ENCODE assay signal across 9 mouse cellular contexts in genomic region chr6:52663021-52663420, GRCm38 (mm10). TPM values are rescaled to one million over a fixed set of nuclear protein-coding genes. Genes with fewer than 3 reads are reported as not detected.
DNase-seq lines count a peak whose midpoint lies in the region; ATAC-seq and TF ChIP-seq lines count a peak whose summit lies in the region.
"Had no signal": no experiment of that assay in that cellular context is flagged by ENCODE, and none has a peak within 500 bp of the region (broad histone marks: within the 10 kb centered on the region; RNA-seq: fewer than 3 reads in every experiment).

No protein-coding gene starts in this region.

- H3K9ac ChIP-seq in kidney, embryonic 14.5 days (ENCODE audit: low read depth, low read length) = no peak overlapping the region
- no peak overlapping the region for H3K9ac ChIP-seq in intestine, postnatal 0 days (ENCODE audit: low read depth, low read length)
- H3K9ac ChIP-seq: liver, embryonic 13.5 days had no signal

- DNase-seq in kidney, adult 11 months = peak; percentile 20
- no peak for DNase-seq in Patski (ENCODE audit: low read depth, low spot score)
- no peak for DNase-seq in layer of hippocampus, adult 18-20 months (ENCODE audit: low spot score in 2 of 2)
- DNase-seq in yolk sac, embryonic 10.5 days (ENCODE audit: low spot score) = no peak
- DNase-seq in cerebellum, postnatal 4 days (ENCODE audit: low spot score in 2 of 2) = no peak
- DNase-seq: liver, embryonic 13.5 days had no signal

- no peak for TF ChIP-seq POLR2A in small intestine, adult 2 months (IDR thresholded peaks at IDR 0.05; ENCODE audit: low read depth, low read length)

- H3K27me3 ChIP-seq in kidney, embryonic 14.5 days (ENCODE audit: control insufficient read depth, insufficient read depth, low read length) = no peaks in the 10 kb centered on the region
- H3K27me3 ChIP-seq in Patski = no peaks in the 10 kb centered on the region
- no peaks in the 10 kb centered on the region for H3K27me3 ChIP-seq in intestine, postnatal 0 days (replicated peaks; ENCODE audit: control insufficient read depth, insufficient read depth, low read length)
- no peaks in the 10 kb centered on the region for H3K27me3 ChIP-seq in small intestine, adult 2 months (ENCODE audit: control insufficient read depth, insufficient read depth, low read length)
- H3K27me3 ChIP-seq: liver, embryonic 13.5 days had no signal

- 46% methylated on average over 5 of the region's 5 CpGs for WGBS in kidney, embryonic 14.5 days
- 28% methylated on average over 5 of the region's 5 CpGs for WGBS in intestine, postnatal 0 days
- WGBS in small intestine, adult 2 months = 27% methylated on average over 5 of the region's 5 CpGs

- H3K9me3 ChIP-seq in kidney, embryonic 14.5 days (ENCODE audit: control insufficient read depth, low read length) = no peaks in the 10 kb centered on the region
- H3K9me3 ChIP-seq in intestine, postnatal 0 days (ENCODE audit: control insufficient read depth) = no peaks in the 10 kb centered on the region
- H3K9me3 ChIP-seq: liver, embryonic 13.5 days had no signal

- no peak for ATAC-seq in kidney, embryonic 14.5 days (ENCODE audit: low FRiP score, low TSS enrichment)
- no peak for ATAC-seq in Patski
- ATAC-seq in intestine, postnatal 0 days = no peak

- CTCF ChIA-PET in Patski (lab: Charles Lee) = interaction anchor here (0.7 to 3.0 kb wide), 11 partner anchors 9 to 259 kb away, joined by 3 to 27 read pairs (median 4); no protein-coding TSS in a partner anchor

- no peak overlapping the region for H3K27ac ChIP-seq in kidney, embryonic 14.5 days (ENCODE audit: low read depth, low read length)
- H3K27ac ChIP-seq in intestine, postnatal 0 days (ENCODE audit: low read depth, low read length) = no peak overlapping the region
- H3K27ac ChIP-seq in small intestine, adult 2 months (ENCODE audit: insufficient read depth, low read depth, low read length) = no peak overlapping the region
- H3K27ac ChIP-seq: liver, embryonic 13.5 days had no signal

- H3K4me2 ChIP-seq in kidney, embryonic 14.5 days (replicated peaks; ENCODE audit: low read depth, low read length) = no peak overlapping the region
- no peak overlapping the region for H3K4me2 ChIP-seq in intestine, postnatal 0 days (replicated peaks; ENCODE audit: low read depth)
- H3K4me2 ChIP-seq: liver, embryonic 13.5 days had no signal

- no peak overlapping the region for H3K4me3 ChIP-seq in kidney, embryonic 14.5 days (ENCODE audit: low read length)
- no peak overlapping the region for H3K4me3 ChIP-seq in intestine, postnatal 0 days (ENCODE audit: low read depth, low read length)
- H3K4me3 ChIP-seq in small intestine, adult 2 months (ENCODE audit: low read depth, low read length) = no peak overlapping the region
- H3K4me3 ChIP-seq: liver, embryonic 13.5 days had no signal

- H3K36me3 ChIP-seq in kidney, embryonic 14.5 days (ENCODE audit: control insufficient read depth, insufficient read depth, low read length) = no peaks in the 10 kb centered on the region
- H3K36me3 ChIP-seq in intestine, postnatal 0 days (ENCODE audit: control insufficient read depth, insufficient read depth) = no peaks in the 10 kb centered on the region
- no peaks in the 10 kb centered on the region for H3K36me3 ChIP-seq in small intestine, adult 2 months (ENCODE audit: control insufficient read depth, insufficient read depth, low read length)
- H3K36me3 ChIP-seq: liver, embryonic 13.5 days had no signal

- in situ Hi-C loops in Patski (cut with MboI; ENCODE audit: low pct_unique_long_range_greater_than_20kb) = loop anchor here (5.0 kb wide), 1 partner anchor 254 kb away; no protein-coding TSS in a partner anchor

- POLR2A ChIA-PET in Patski (lab: Charles Lee) = interaction anchor here (1.4 kb wide), 1 partner anchor 60 kb away, joined by 4 read pairs; no protein-coding TSS in a partner anchor

- peak; percentile 76 for TF ChIP-seq CTCF in Patski (IDR thresholded peaks at IDR 0.05)
- peak; percentile 82 for TF ChIP-seq CTCF in intestine, postnatal 0 days (IDR thresholded peaks at IDR 0.05; ENCODE audit: low read depth)
- TF ChIP-seq CTCF in small intestine, adult 2 months (IDR thresholded peaks at IDR 0.05; ENCODE audit: extremely low read depth, insufficient read length, insufficient replicate concordance, low read depth, low read length) = peak; percentile 61; the same call in 1 of the 2 replicates

- H3K4me1 ChIP-seq in kidney, embryonic 14.5 days (ENCODE audit: control insufficient read depth, insufficient read depth, low read length) = no peaks in the 10 kb centered on the region
- H3K4me1 ChIP-seq in intestine, postnatal 0 days (replicated peaks; ENCODE audit: control insufficient read depth, insufficient read depth, low read length) = no peaks in the 10 kb centered on the region
- no peaks in the 10 kb centered on the region for H3K4me1 ChIP-seq in small intestine, adult 2 months (ENCODE audit: control insufficient read depth, insufficient read depth, insufficient read length, low read length)
- H3K4me1 ChIP-seq: liver, embryonic 13.5 days had no signal

RNA-seq across cellular contexts. Expression of gene Hibadh, which starts 22.8 kb away (rescaled TPM):
- polyA plus RNA-seq in kidney, embryonic 14.5 days (2014; fragmentation: Nextera tagmentation; extraction: Ambion mirVana) = 69.5 and 95.1 TPM in 2 replicates
- polyA plus RNA-seq in Patski (2021) = 136 TPM
- polyA plus RNA-seq in intestine, postnatal 0 days (2015; fragmentation: Nextera tagmentation; extraction: Ambion mirVana) = 52.4 and 55.5 TPM in 2 replicates
- 6.3 and 9.9 TPM in 2 replicates for polyA plus RNA-seq in small intestine, adult 2 months (2012; rRNA removed)
- total RNA-seq in layer of hippocampus, adult 18-20 months (2021) = 10 to 100 TPM; 44.1 to 50.1 TPM

RNA-seq across cellular contexts. Expression of gene Tax1bp1, which starts 50.5 kb away (rescaled TPM):
- 92.0 and 149 TPM in 2 replicates for polyA plus RNA-seq in kidney, embryonic 14.5 days (2014; fragmentation: Nextera tagmentation; extraction: Ambion mirVana)
- polyA plus RNA-seq in Patski (2021) = 191 TPM
- 296 and 317 TPM in 2 replicates for polyA plus RNA-seq in intestine, postnatal 0 days (2015; fragmentation: Nextera tagmentation; extraction: Ambion mirVana)
- 9.2 and 17.0 TPM in 2 replicates for polyA plus RNA-seq in small intestine, adult 2 months (2012; rRNA removed)
- total RNA-seq in layer of hippocampus, adult 18-20 months (2021) = 100 to 1,000 TPM; 133 to 139 TPM
